Mouse (Mus musculus) embryonic facial prominence, embryonic 10.5 days (tissue): ENCODE data around the gene Sparc. TPM values are rescaled to one million over a fixed set of nuclear protein-coding genes. Genes with fewer than 3 reads are reported as not detected.
A peak's percentile ranks its signal among the peaks of the same experiment; 100 is the strongest.

Experiments
- DNase-seq: peaks from one replicate; pipeline ENCODE4 v3.0.0-alpha.2; 2017; ENCODE audit warnings: low spot score
- H3K27ac ChIP-seq: fragments of 300-500 bp; sonication (generic); replicated peaks from 2 replicates; pipeline ENCODE4 v1.5.1; 2016; ENCODE audit warnings: mild to moderate bottlenecking
- H3K27me3 ChIP-seq: fragments of 300-500 bp; sonication (generic); replicated peaks from 2 replicates; pipeline ENCODE4 v1.6.1; 2016; ENCODE audit warnings: low read depth, mild to moderate bottlenecking; ENCODE audit not compliant: poor library complexity, severe bottlenecking
- H3K36me3 ChIP-seq: fragments of 300-500 bp; sonication (generic); replicated peaks from 2 replicates; pipeline ENCODE4 v1.6.1; 2016; ENCODE audit warnings: mild to moderate bottlenecking, moderate library complexity
- H3K4me1 ChIP-seq: fragments of 300-500 bp; sonication (generic); 2 replicates; pipeline ENCODE4 v1.6.1; 2016
- H3K4me3 ChIP-seq: fragments of 300-500 bp; sonication (generic); 2 replicates; pipeline ENCODE4 v1.5.1; 2016; ENCODE audit warnings: mild to moderate bottlenecking, moderate library complexity
- H3K9me3 ChIP-seq: fragments of 300-500 bp; sonication (generic); 2 replicates; pipeline ENCODE4 v1.6.1; 2016; ENCODE audit warnings: mild to moderate bottlenecking
- WGBS: fragments of 180-500 bp; shearing (Covaris S2); methylation state at CpG from one replicate; pipeline ENCODE4 v1.1.7; 2016; 5-methylcytosine and 5-hydroxymethylcytosine counted together
- polyA plus RNA-seq: library from polyadenylated mRNA; unstranded; fragments of >200 nt; fragmentation: Nextera tagmentation; extraction: Ambion mirVana; gene quantifications from 2 replicates; pipeline ENCODE4 v1.2.1, GENCODE M21; 2016

The Sparc gene
- polyA plus RNA-seq, 1 experiment from 2014 or later, result 310 TPM

GRCm38 (mm10) chr11:55459850-55460558, 37.0 kb upstream of the Sparc start:
- Histone ChIP-seq H3K36me3 (peaks cover 13% of the 10 kb centered on the region; the same call in 1 of the 2 replicates), H3K4me3 (peak overlapping the region; percentile 89), H3K27ac (peak overlapping the region; percentile 84), H3K9me3 (no peaks in the 10 kb centered on the region), H3K4me1 (peaks cover 31% of the 10 kb centered on the region), H3K27me3 (no peaks in the 10 kb centered on the region)
- 19% methylated on average over 3 of the region's 3 CpGs for WGBS
- DNase-seq, result peak; percentile 36

- WGBS, result 43% methylated on average over 4 of the region's 4 CpGs
- Histone ChIP-seq H3K4me1 (peaks cover 31% of the 10 kb centered on the region), H3K9me3 (no peaks in the 10 kb centered on the region), H3K27me3 (no peaks in the 10 kb centered on the region), H3K4me3 (no peak overlapping the region), H3K27ac (no peak overlapping the region), H3K36me3 (peaks cover 28% of the 10 kb centered on the region)
- DNase-seq, result no peak
Measured at GRCm38 (mm10) chr11:55458501-55458900, 35.5 kb upstream of the Sparc start.

GRCm38 (mm10) chr11:55455166-55455565, 32.2 kb upstream of the Sparc start:
- Histone ChIP-seq H3K27me3 (no peaks in the 10 kb centered on the region), H3K4me3 (no peak overlapping the region), H3K27ac (no peak overlapping the region), H3K4me1 (peaks cover 20% of the 10 kb centered on the region), H3K9me3 (no peaks in the 10 kb centered on the region), H3K36me3 (peaks cover 55% of the 10 kb centered on the region)
- no peak for DNase-seq
- WGBS, result 76% methylated on average over 2 of the region's 2 CpGs

GRCm38 (mm10) chr11:55453640-55454039, 30.7 kb upstream of the Sparc start:
- Histone ChIP-seq H3K4me3 (no peak overlapping the region), H3K9me3 (no peaks in the 10 kb centered on the region), H3K27ac (no peak overlapping the region), H3K4me1 (peaks cover 7% of the 10 kb centered on the region), H3K27me3 (no peaks in the 10 kb centered on the region), H3K36me3 (peaks cover 71% of the 10 kb centered on the region)
- 90% methylated on average over 4 of the region's 4 CpGs for WGBS
- DNase-seq, result no peak

- H3K27ac ChIP-seq, result no peak overlapping the region
- no peak overlapping the region for H3K4me3 ChIP-seq
- H3K36me3 ChIP-seq, result peaks cover 65% of the 10 kb centered on the region
- no peaks in the 10 kb centered on the region for H3K4me1 ChIP-seq
- WGBS, result 84% methylated on average over 4 of the region's 4 CpGs
- DNase-seq, result no peak
- no peaks in the 10 kb centered on the region for H3K27me3 ChIP-seq
- no peaks in the 10 kb centered on the region for H3K9me3 ChIP-seq
Measured at GRCm38 (mm10) chr11:55450311-55450710, 27.3 kb upstream of the Sparc start.

GRCm38 (mm10) chr11:55449531-55449930, 26.5 kb upstream of the Sparc start:
- WGBS, result 81% methylated on average over 7 of the region's 7 CpGs
- no peak for DNase-seq
- Histone ChIP-seq H3K4me1 (no peaks in the 10 kb centered on the region), H3K27me3 (no peaks in the 10 kb centered on the region), H3K9me3 (no peaks in the 10 kb centered on the region), H3K4me3 (no peak overlapping the region), H3K27ac (no peak overlapping the region; the same call in 1 of the 2 replicates), H3K36me3 (peaks cover 58% of the 10 kb centered on the region)

GRCm38 (mm10) chr11:55446579-55446978, 23.6 kb upstream of the Sparc start:
- WGBS, result 30% methylated on average over 4 of the region's 4 CpGs
- no peaks in the 10 kb centered on the region for H3K9me3 ChIP-seq
- H3K4me3 ChIP-seq, result no peak overlapping the region
- peaks cover 33% of the 10 kb centered on the region for H3K36me3 ChIP-seq
- peaks cover 4% of the 10 kb centered on the region for H3K4me1 ChIP-seq
- peak; percentile 79 for DNase-seq
- no peak overlapping the region for H3K27ac ChIP-seq
- no peaks in the 10 kb centered on the region for H3K27me3 ChIP-seq

GRCm38 (mm10) chr11:55444772-55445171, 21.8 kb upstream of the Sparc start:
- Histone ChIP-seq H3K9me3 (no peaks in the 10 kb centered on the region), H3K27ac (no peak overlapping the region), H3K27me3 (no peaks in the 10 kb centered on the region), H3K4me1 (peaks cover 11% of the 10 kb centered on the region), H3K36me3 (peaks cover 16% of the 10 kb centered on the region), H3K4me3 (no peak overlapping the region)
- WGBS, result 4% methylated on average over 1 of the region's 1 CpGs
- peak; percentile 20 for DNase-seq

GRCm38 (mm10) chr11:55439718-55440117, 16.7 kb upstream of the Sparc start:
- H3K9me3 ChIP-seq, result no peaks in the 10 kb centered on the region
- no peaks in the 10 kb centered on the region for H3K36me3 ChIP-seq
- H3K27me3 ChIP-seq, result no peaks in the 10 kb centered on the region
- no peak overlapping the region for H3K27ac ChIP-seq
- WGBS, result 42% methylated on average over 5 of the region's 5 CpGs
- no peak for DNase-seq
- peaks cover 20% of the 10 kb centered on the region for H3K4me1 ChIP-seq
- no peak overlapping the region for H3K4me3 ChIP-seq

- Histone ChIP-seq H3K36me3 (no peaks in the 10 kb centered on the region), H3K4me3 (no peak overlapping the region), H3K27ac (no peak overlapping the region), H3K27me3 (no peaks in the 10 kb centered on the region), H3K9me3 (no peaks in the 10 kb centered on the region), H3K4me1 (peaks cover 20% of the 10 kb centered on the region)
- no peak for DNase-seq
- WGBS, result 31% methylated on average over 4 of the region's 4 CpGs
Measured at GRCm38 (mm10) chr11:55438031-55438430, 15.0 kb upstream of the Sparc start.

- Histone ChIP-seq H3K4me1 (peaks cover 14% of the 10 kb centered on the region), H3K27ac (no peak overlapping the region), H3K4me3 (no peak overlapping the region), H3K9me3 (no peaks in the 10 kb centered on the region), H3K36me3 (no peaks in the 10 kb centered on the region), H3K27me3 (no peaks in the 10 kb centered on the region)
- WGBS, result 86% methylated on average over 6 of the region's 6 CpGs
- no peak for DNase-seq
Measured at GRCm38 (mm10) chr11:55436089-55436488, 13.1 kb upstream of the Sparc start.

- no peaks in the 10 kb centered on the region for H3K36me3 ChIP-seq
- no peak overlapping the region for H3K4me3 ChIP-seq
- 67% methylated on average over 3 of the region's 3 CpGs for WGBS
- DNase-seq, result no peak
- no peaks in the 10 kb centered on the region for H3K9me3 ChIP-seq
- 0 out of 2 replicates have a peak overlapping the region, but pooled peaks have one; percentile 19 for H3K27ac ChIP-seq
- H3K27me3 ChIP-seq, result no peaks in the 10 kb centered on the region
- peaks cover 14% of the 10 kb centered on the region for H3K4me1 ChIP-seq
Measured at GRCm38 (mm10) chr11:55432981-55433380, 10.0 kb upstream of the Sparc start.

GRCm38 (mm10) chr11:55429973-55430372, 7.0 kb upstream of the Sparc start:
- no peak for DNase-seq
- peaks cover 30% of the 10 kb centered on the region for H3K4me1 ChIP-seq

More at GRCm38 (mm10) chr11:55429973-55430372, 7.0 kb upstream of the Sparc start:
- Histone ChIP-seq H3K27ac (peak overlapping the region; percentile 54; the same call in 1 of the 2 replicates), H3K36me3 (no peaks in the 10 kb centered on the region), H3K27me3 (no peaks in the 10 kb centered on the region), H3K9me3 (no peaks in the 10 kb centered on the region), H3K4me3 (no peak overlapping the region)
- WGBS, result 91% methylated on average over 2 of the region's 2 CpGs
